Mouse (Mus musculus): Measurements from ENCODE around the gene Fam49a. TPM values are rescaled to one million over a fixed set of nuclear protein-coding genes. Genes with fewer than 3 reads are reported as not detected.
A peak's percentile ranks its signal among the peaks of the same experiment; 100 is the strongest.

Gene Fam49a
- polyA plus RNA-seq, 1 experiment from 2014 or later, result 48.9 TPM

GRCm38 (mm10) chr12:12405491-12406110 is 143.7 kb downstream of the Fam49a start:
- no peak for ATAC-seq (replicated peaks; ENCODE audit: insufficient number of reproducible peaks, low FRiP score, low TSS enrichment)
- WGBS (ENCODE audit: insufficient replicate concordance), result 43% methylated on average over 10 of the region's 10 CpGs
- Histone ChIP-seq H3K27ac (ENCODE audit: low read depth, low read length) (peak overlapping the region; percentile 29; the same call in 1 of the 2 replicates), H3K4me2 (no peak overlapping the region; the same call in 1 of the 2 replicates), H3K9me3 (replicated peaks; ENCODE audit: control insufficient read depth, low read length) (no peaks in the 10 kb centered on the region), H3K4me1 (ENCODE audit: control insufficient read depth, insufficient read depth, low read length) (peaks cover 3% of the 10 kb centered on the region; the same call in 1 of the 2 replicates), H3K27me3 (ENCODE audit: control insufficient read depth, insufficient read depth, low read length) (no peaks in the 10 kb centered on the region), H3K4me3 (ENCODE audit: low read depth, low read length) (no peak overlapping the region), H3K9ac (ENCODE audit: low read depth, low read length) (no peak overlapping the region), H3K36me3 (ENCODE audit: control insufficient read depth, insufficient read depth, low read length) (no peaks in the 10 kb centered on the region)

- 79% methylated on average over 5 of the region's 5 CpGs for WGBS (ENCODE audit: insufficient replicate concordance)
- no peak overlapping the region for H3K9ac ChIP-seq (ENCODE audit: low read depth, low read length)
- H3K36me3 ChIP-seq (ENCODE audit: control insufficient read depth, insufficient read depth, low read length), result no peaks in the 10 kb centered on the region
- no peak overlapping the region for H3K4me3 ChIP-seq (ENCODE audit: low read depth, low read length)
- H3K27ac ChIP-seq (ENCODE audit: low read depth, low read length), result no peak overlapping the region
- H3K9me3 ChIP-seq (replicated peaks; ENCODE audit: control insufficient read depth, low read length), result no peaks in the 10 kb centered on the region
- no peaks in the 10 kb centered on the region for H3K27me3 ChIP-seq (ENCODE audit: control insufficient read depth, insufficient read depth, low read length)
- no peak for ATAC-seq (replicated peaks; ENCODE audit: insufficient number of reproducible peaks, low FRiP score, low TSS enrichment)
- H3K4me1 ChIP-seq (ENCODE audit: control insufficient read depth, insufficient read depth, low read length), result peaks cover 3% of the 10 kb centered on the region; the same call in 1 of the 2 replicates
- H3K4me2 ChIP-seq, result no peak overlapping the region
Measured at GRCm38 (mm10) chr12:12409044-12409443, 147.1 kb downstream of the Fam49a start.

GRCm38 (mm10) chr12:12412674-12413073 is 150.7 kb downstream of the Fam49a start:
- 34% methylated on average over 5 of the region's 5 CpGs for WGBS (ENCODE audit: insufficient replicate concordance)
- Histone ChIP-seq H3K4me2 (no peak overlapping the region), H3K27ac (ENCODE audit: low read depth, low read length) (no peak overlapping the region), H3K36me3 (ENCODE audit: control insufficient read depth, insufficient read depth, low read length) (no peaks in the 10 kb centered on the region), H3K9ac (ENCODE audit: low read depth, low read length) (no peak overlapping the region), H3K4me1 (ENCODE audit: control insufficient read depth, insufficient read depth, low read length) (peaks cover 6% of the 10 kb centered on the region), H3K9me3 (replicated peaks; ENCODE audit: control insufficient read depth, low read length) (no peaks in the 10 kb centered on the region), H3K4me3 (ENCODE audit: low read depth, low read length) (no peak overlapping the region), H3K27me3 (ENCODE audit: control insufficient read depth, insufficient read depth, low read length) (no peaks in the 10 kb centered on the region)
- no peak for ATAC-seq (replicated peaks; ENCODE audit: insufficient number of reproducible peaks, low FRiP score, low TSS enrichment)

- Histone ChIP-seq H3K4me2 (no peak overlapping the region; the same call in 1 of the 2 replicates), H3K36me3 (ENCODE audit: control insufficient read depth, insufficient read depth, low read length) (no peaks in the 10 kb centered on the region), H3K9me3 (replicated peaks; ENCODE audit: control insufficient read depth, low read length) (no peaks in the 10 kb centered on the region), H3K9ac (ENCODE audit: low read depth, low read length) (peak overlapping the region; percentile 82; the same call in 1 of the 2 replicates), H3K4me3 (ENCODE audit: low read depth, low read length) (no peak overlapping the region), H3K4me1 (ENCODE audit: control insufficient read depth, insufficient read depth, low read length) (peaks cover 8% of the 10 kb centered on the region), H3K27ac (ENCODE audit: low read depth, low read length) (no peak overlapping the region), H3K27me3 (ENCODE audit: control insufficient read depth, insufficient read depth, low read length) (no peaks in the 10 kb centered on the region)
- ATAC-seq (replicated peaks; ENCODE audit: insufficient number of reproducible peaks, low FRiP score, low TSS enrichment), result no peak
- 9% methylated on average over 2 of the region's 2 CpGs for WGBS (ENCODE audit: insufficient replicate concordance)
Measured at GRCm38 (mm10) chr12:12420423-12420822, 158.5 kb downstream of the Fam49a start.

GRCm38 (mm10) chr12:12420841-12421579 is 159.1 kb downstream of the Fam49a start:
- Histone ChIP-seq H3K36me3 (ENCODE audit: control insufficient read depth, insufficient read depth, low read length) (no peaks in the 10 kb centered on the region), H3K4me3 (ENCODE audit: low read depth, low read length) (peak overlapping the region; percentile 38), H3K4me2 (peak overlapping the region; percentile 70), H3K27me3 (ENCODE audit: control insufficient read depth, insufficient read depth, low read length) (no peaks in the 10 kb centered on the region), H3K9me3 (replicated peaks; ENCODE audit: control insufficient read depth, low read length) (no peaks in the 10 kb centered on the region), H3K4me1 (ENCODE audit: control insufficient read depth, insufficient read depth, low read length) (peaks cover 8% of the 10 kb centered on the region), H3K9ac (ENCODE audit: low read depth, low read length) (peak overlapping the region; percentile 82), H3K27ac (ENCODE audit: low read depth, low read length) (no peak overlapping the region)
- 16% methylated on average over 25 of the region's 25 CpGs for WGBS (ENCODE audit: insufficient replicate concordance)
- peak; percentile 84 for ATAC-seq (replicated peaks; ENCODE audit: insufficient number of reproducible peaks, low FRiP score, low TSS enrichment)

- Histone ChIP-seq H3K27ac (ENCODE audit: low read depth, low read length) (no peak overlapping the region), H3K4me2 (no peak overlapping the region; the same call in 1 of the 2 replicates), H3K9ac (ENCODE audit: low read depth, low read length) (peak overlapping the region; percentile 82), H3K4me1 (ENCODE audit: control insufficient read depth, insufficient read depth, low read length) (peaks cover 5% of the 10 kb centered on the region), H3K36me3 (ENCODE audit: control insufficient read depth, insufficient read depth, low read length) (no peaks in the 10 kb centered on the region), H3K9me3 (replicated peaks; ENCODE audit: control insufficient read depth, low read length) (no peaks in the 10 kb centered on the region), H3K4me3 (ENCODE audit: low read depth, low read length) (no peak overlapping the region), H3K27me3 (ENCODE audit: control insufficient read depth, insufficient read depth, low read length) (no peaks in the 10 kb centered on the region)
- 90% methylated on average over 8 of the region's 8 CpGs for WGBS (ENCODE audit: insufficient replicate concordance)
- no peak for ATAC-seq (replicated peaks; ENCODE audit: insufficient number of reproducible peaks, low FRiP score, low TSS enrichment)
Measured at GRCm38 (mm10) chr12:12421580-12421878, 159.6 kb downstream of the Fam49a start.

GRCm38 (mm10) chr12:12425188-12425587 is 163.2 kb downstream of the Fam49a start:
- 76% methylated on average over 5 of the region's 5 CpGs for WGBS (ENCODE audit: insufficient replicate concordance)

GRCm38 (mm10) chr12:12427285-12427684 is 165.3 kb downstream of the Fam49a start:
- ATAC-seq (replicated peaks; ENCODE audit: insufficient number of reproducible peaks, low FRiP score, low TSS enrichment), result no peak
- H3K9ac ChIP-seq (ENCODE audit: low read depth, low read length), result no peak overlapping the region
- no peaks in the 10 kb centered on the region for H3K9me3 ChIP-seq (replicated peaks; ENCODE audit: control insufficient read depth, low read length)
- H3K4me3 ChIP-seq (ENCODE audit: low read depth, low read length), result no peak overlapping the region
- no peak overlapping the region for H3K4me2 ChIP-seq
- WGBS (ENCODE audit: insufficient replicate concordance), result 87% methylated on average over 1 of the region's 1 CpGs
- no peaks in the 10 kb centered on the region for H3K36me3 ChIP-seq (ENCODE audit: control insufficient read depth, insufficient read depth, low read length)
- no peak overlapping the region for H3K27ac ChIP-seq (ENCODE audit: low read depth, low read length)
- no peaks in the 10 kb centered on the region for H3K27me3 ChIP-seq (ENCODE audit: control insufficient read depth, insufficient read depth, low read length)
- no peaks in the 10 kb centered on the region for H3K4me1 ChIP-seq (ENCODE audit: control insufficient read depth, insufficient read depth, low read length)

More at GRCm38 (mm10) chr12:12425188-12425587, 163.2 kb downstream of the Fam49a start:
- Histone ChIP-seq H3K4me1 (ENCODE audit: control insufficient read depth, insufficient read depth, low read length) (peaks cover 2% of the 10 kb centered on the region; the same call in 1 of the 2 replicates), H3K4me3 (ENCODE audit: low read depth, low read length) (no peak overlapping the region), H3K9me3 (replicated peaks; ENCODE audit: control insufficient read depth, low read length) (no peaks in the 10 kb centered on the region), H3K9ac (ENCODE audit: low read depth, low read length) (no peak overlapping the region), H3K27me3 (ENCODE audit: control insufficient read depth, insufficient read depth, low read length) (no peaks in the 10 kb centered on the region), H3K36me3 (ENCODE audit: control insufficient read depth, insufficient read depth, low read length) (no peaks in the 10 kb centered on the region), H3K4me2 (no peak overlapping the region), H3K27ac (ENCODE audit: low read depth, low read length) (no peak overlapping the region)
- no peak for ATAC-seq (replicated peaks; ENCODE audit: insufficient number of reproducible peaks, low FRiP score, low TSS enrichment)

Data from heart, embryonic 11.5 days (tissue).